Mouse (Mus musculus) embryonic fibroblast, embryonic 13.5 days (primary cell): ENCODE results near the gene Snupn.

Experiments
- CTCF ChIP-seq: IDR thresholded peaks from 2 replicates; pipeline ENCODE4 v1.5.1; 2011; ENCODE audit warnings: mild to moderate bottlenecking, control low read depth, low read length, moderate library complexity, borderline replicate concordance; ENCODE audit not compliant: insufficient read depth
- POLR2A ChIP-seq: IDR thresholded peaks from 2 replicates; pipeline ENCODE4 v1.6.1; 2011; ENCODE audit warnings: low read depth, mild to moderate bottlenecking, control low read depth, low read length, moderate library complexity

DNA sequence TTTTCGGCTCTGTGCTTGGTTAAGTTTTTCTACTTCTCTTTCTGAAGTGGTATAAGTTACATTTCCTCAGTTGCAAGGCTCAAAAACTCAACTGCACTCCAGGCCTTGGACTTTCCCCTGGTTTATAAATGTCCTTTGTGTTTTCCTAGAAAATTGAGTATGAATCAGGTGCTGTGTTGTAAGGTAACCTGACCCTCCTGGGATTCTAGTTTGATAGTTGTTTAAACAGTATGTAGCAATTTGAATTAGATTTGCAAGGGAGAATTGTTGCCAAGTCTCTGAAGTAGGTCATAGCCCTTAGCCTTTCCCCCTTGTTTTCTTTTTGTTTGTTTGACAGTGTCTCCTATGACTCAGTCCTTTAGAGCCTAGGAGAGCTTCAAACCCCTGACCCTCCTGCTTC, 67.0 kb downstream of the Snupn start:
- TF ChIP-seq CTCF (no peak), POLR2A (no peak)
